Mouse (Mus musculus): ENCODE results near the gene Olfr455.

Gene Olfr455

DNA sequence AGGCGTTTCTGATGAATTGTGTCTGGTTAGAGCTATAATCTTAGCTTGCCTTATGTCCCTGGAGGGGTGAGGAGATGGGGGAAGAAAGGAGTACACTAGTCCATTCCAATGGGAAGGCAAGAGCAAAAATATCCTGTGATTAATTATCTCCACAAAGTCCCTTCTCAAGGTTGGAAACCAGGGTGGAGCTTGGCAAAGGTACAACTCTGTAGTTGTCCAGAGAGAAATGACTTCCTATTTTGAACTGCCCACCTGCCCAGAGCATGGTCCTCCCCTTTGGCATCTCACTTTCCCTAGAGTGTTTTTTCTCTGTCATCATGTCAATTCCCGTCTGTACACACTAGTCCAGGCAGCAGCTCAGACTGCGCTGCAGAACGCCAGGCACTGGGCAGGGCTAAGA lies at the start of gene Olfr455:
Olfr455 (minus strand) TSS at position 127 of the 400 bp plus-strand sequence.
- peak in 1 of 2 experiments; percentile 3 for DNase-seq

DNA sequence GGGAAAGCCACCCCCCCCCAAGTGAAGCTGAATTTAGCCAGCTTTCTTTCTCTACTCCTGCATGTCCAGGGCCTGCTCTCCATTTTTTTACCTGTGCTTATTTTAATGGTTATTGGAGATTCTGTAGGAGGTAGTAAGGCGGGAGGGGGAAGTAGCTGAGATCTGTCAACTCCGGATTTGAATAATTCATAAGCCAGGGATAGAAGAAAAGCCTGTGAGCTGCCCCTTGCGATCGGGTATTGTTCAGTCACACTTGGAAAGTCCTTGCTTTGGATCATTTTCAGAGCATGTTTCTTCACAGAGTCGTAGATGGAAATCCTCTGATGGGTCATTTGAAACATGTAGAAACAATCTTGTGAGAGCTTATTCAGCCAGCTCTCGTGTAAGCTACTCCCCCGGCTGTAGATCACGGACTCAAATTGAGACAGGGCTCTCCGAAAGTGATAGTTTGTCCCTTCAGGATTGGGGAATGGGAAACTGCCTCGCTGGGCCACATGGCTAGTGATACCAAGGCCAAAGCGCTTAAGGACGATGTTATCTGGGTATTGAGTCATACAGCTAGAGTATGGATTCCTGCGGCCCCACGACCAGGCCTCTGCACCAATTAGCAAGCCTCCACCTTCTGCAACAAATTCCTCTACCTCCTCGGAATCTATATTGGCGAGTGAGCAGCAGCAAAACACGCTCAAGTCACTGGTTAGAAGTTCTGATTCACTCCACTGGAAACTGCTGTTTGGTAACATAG lies 45.9 kb upstream of the Olfr455 start:
- DNase-seq: no peak

DNA sequence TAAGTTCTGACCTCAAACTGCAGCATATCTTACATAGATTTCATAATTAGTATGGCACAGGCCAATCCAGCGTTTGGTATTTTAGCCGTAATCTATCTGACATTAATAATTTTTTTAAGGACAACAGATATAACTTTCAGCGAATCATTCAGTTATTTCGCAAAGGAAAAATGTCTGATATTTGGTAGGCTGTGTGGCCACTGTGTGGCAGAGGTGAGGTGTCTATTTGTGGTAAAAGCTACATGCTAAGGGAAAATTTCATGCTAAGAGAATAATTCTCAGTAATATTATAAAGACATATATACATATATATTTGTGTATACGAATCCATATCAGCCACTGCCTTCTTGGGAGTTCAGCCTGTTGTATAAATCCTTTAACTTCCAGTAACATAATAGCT lies 39.2 kb upstream of the Olfr455 start:
- no peak for DNase-seq

DNA sequence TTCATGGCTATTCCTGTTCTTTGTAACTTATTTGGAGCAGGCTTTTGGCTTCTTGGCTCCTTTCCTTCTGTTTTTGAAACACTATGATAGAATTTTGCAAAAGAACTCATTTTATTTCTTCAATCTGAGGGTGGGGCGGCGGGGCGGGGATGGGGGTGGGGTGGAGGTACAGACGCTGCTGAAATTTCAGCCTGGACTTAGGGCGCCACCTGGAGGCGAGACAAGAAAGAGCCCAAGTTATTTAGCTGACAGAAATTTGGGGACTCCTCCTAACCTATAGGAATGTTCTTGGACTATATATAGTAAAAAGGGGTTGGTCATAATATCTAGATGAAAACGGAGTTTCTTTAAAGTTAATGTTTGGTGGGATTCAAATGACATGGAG lies 36.1 kb upstream of the Olfr455 start:
- DNase-seq: peak; percentile 80 to 83

DNA sequence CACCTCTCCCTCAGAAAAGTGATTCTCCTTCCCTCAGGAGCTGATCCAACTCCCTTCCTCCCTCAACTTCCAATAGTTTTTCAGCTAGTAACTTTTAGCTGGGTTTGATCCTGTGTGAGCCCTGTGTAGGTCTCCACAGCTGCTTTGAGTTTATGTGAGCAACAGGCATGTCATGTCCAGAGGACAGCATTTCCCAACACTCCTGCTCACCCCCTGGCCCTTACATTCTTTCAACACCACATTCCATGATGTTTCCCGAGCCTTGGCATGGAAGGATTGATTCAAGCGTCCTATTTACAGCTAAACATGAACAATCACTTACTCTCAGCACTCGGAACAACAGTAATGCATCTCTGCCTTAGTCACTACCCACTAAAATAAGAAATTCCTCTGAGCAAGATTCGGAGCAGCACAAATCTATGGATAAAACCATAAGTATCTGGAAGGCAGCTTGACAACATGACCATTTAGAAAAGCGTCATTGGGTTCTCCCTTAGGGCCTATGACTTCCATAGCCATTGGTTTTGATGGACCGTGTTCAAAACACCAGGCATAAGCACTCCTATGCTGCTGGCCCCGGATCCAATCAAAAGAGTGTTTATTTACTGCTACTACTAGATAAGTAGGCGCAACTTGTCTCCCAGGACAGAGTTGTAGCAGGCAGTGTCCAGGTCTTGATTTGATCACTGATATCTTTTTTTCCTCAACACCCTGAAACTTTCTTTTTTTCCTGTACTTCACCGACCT lies 35.5 kb upstream of the Olfr455 start:
- no peak for DNase-seq

DNA sequence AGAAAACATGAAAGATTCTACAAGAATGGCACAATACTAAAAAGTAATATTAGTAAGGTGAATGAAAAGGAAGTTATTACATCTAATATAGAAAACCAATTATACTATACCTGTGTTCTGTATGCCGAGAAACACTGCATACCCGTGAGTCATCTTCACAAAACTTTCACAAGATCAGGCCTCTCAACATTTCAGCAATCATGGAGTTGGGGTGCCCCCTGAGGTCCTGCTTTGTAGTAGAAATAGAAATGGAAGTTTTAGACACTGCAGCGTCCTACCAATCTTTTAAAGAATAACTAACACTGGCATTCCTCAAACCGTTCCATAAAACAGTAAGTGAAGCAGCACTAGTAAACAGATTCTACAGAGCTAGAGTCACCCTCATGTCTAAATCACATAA lies 31.3 kb upstream of the Olfr455 start:
- DNase-seq: no peak

DNA sequence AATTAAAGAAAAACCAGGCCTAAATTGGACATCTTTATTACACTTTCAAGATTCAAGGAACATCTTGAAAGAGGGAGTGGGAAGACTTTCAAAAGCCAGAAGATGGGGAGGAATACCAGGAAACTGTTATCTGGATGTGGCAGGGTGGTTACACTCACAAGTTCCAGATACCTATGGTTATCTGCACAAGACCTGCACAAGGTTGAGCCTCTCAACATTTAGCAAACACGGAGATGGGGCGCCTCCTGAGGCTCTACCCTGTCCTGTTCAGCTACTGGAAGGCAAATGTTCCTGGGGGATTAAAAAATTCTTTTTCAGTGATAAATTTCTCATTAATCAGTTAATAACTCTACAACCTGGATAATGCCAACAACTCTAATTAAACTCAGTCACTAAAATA lies 30.0 kb upstream of the Olfr455 start:
- no peak for DNase-seq

DNA sequence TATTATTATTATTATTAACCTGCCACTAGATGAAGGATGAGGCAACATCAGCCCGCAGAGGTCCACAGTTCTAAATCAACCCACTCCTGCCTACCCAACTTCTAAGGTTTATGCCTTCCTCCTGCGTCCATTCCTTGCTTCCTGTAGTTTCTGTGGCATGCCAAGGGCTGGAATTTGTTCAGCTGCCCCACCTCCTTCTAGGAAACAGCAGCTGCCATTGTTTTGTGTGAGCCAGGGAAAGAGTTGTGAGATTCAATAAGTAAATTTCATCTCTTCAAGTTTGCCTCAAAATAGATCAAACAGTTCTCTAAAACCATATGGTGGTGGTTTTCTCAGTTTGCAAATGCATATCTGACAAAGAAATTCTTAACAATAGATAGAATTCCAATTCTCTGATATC lies 20.8 kb upstream of the Olfr455 start:
- no peak for DNase-seq

DNA sequence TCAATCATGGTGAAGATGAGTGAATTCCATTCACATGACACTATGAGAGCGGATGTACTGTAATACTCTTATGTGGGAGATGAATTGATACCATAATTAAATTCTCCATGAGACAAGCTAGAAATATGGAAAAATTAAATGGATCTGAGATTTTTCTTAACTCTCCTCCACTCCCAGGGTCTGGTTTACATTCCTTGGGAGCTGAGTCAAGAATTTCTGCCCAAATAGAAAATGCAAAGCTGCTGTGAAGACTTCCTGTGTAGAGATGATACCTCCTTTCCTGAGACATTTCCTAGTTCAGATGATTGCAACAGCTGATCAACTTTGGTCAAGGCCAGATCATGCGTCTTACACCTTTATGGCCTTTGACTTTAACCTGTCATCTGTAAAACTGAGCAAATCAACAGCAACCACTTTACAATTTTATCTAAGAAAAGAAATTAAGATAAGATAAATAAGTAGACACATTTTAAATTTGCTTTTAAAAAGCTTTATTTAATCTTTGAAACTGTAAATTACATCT lies 18.8 kb upstream of the Olfr455 start:
- no peak for DNase-seq

DNA sequence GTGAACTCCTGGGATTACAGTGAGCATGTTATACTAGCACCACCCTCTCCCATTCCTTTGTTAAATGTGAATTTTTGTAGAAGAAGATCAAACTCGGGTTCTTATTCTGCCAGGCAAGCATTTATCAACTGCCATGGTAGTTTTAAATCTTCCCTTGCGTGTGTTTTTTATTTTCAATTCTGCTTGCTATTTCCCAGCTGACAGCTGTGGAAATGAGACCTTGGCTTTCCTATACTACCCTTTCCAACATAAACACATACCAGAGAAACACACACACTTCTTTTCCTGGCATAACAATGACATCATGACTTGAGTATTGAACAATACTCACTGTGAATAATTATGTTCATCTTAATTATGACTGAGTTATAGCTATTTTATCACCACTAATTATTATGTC lies 14.9 kb upstream of the Olfr455 start:
- DNase-seq: no peak

DNA sequence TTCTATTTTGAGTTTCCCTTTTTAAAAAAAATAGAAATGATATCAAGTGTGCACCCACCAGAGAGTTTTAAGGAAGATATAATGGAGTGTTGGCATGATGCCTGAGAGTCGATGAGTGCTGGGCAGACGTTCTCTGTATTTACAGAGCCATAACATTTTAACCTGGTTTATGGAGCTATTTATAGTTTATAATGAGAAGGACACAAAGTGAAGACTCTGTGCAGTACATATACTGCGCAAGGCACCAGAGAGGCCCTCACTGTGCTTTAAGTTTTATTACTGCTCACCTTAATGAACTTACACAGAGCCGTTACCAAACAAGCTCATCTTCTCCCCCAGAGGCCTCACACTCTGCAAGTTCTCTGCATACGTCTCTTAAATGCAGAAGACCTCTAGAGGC lies 13.5 kb upstream of the Olfr455 start:
- no peak for DNase-seq

DNA sequence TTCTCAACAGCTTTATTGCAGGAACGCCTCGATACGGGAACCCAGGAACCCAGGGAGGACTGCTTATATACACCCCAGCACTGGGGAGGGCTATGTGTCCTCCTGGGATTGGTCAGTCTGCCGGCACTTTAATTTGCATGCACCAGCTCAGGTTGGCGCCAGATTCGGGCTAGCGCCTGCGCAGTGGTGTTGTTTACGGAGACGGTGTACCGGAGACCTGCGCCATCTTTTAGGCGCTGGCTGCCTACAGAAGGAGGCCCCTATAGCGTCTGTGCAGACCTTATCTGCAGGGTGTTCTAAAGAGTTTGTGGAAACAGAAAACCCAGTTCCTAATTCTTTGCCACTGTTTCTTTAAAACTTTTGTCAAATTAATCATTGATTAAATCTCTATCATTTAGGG lies 11.3 kb upstream of the Olfr455 start:
- DNase-seq: no peak

DNA sequence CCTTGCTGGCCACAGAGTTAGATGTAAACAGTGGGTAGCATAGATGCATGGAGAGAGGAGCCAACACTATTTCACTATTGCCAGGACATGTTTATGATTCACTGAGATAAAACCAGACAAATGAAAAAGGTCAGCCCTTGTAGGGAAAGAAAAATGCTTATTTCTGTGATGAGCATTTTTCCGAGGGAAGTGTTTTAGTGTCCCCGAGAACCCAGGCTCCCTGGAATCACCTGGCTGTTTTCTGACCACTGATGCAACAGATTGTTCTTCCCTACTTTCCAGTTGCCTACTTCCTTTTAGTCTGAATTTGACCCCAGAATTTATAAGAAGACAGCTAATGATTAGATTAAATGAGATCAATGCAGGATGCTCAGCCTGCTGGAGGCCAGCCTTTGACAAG lies 1.2 kb downstream of the Olfr455 start:
- no peak for DNase-seq

DNA sequence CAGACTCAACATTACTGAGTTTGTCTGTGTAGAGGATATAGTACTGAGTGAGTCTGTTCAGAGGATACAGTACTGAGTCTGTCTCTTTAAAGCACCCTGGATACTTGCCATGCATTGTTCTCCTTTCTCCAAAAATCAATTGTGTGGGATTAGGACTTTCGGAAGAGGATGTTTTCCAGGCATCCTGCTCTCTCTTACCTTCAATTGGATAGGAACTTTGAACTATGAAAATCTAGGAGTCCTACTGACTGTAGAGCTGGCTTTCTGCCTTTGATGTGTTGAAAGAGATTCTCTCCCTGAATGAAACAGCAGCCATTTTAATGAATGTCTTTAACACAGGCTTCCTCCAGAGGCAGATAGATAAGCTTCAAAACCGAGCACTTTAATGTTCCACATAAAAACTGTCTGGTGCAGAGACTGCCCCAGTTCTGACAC lies 1.9 kb downstream of the Olfr455 start:
- no peak for DNase-seq

DNA sequence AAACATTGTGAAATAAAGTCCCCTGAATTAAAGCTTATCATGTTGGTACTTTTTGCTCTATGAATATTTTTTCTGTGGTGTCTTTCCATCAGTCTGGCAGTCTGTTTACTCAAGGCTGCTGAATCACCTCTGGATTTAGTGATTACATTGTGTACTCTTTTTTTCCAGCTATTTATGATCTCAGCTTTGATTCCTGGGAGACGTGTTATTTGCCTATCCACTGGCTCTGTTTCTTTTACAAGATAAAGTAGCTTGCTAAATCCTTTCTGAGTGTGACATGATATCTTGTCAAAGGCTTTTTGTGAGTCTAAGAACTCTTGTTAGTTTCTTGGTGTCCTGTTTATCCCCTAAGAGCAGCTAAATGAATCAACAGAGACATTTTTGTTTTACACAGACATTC lies 2.5 kb downstream of the Olfr455 start:
- DNase-seq: no peak

DNA sequence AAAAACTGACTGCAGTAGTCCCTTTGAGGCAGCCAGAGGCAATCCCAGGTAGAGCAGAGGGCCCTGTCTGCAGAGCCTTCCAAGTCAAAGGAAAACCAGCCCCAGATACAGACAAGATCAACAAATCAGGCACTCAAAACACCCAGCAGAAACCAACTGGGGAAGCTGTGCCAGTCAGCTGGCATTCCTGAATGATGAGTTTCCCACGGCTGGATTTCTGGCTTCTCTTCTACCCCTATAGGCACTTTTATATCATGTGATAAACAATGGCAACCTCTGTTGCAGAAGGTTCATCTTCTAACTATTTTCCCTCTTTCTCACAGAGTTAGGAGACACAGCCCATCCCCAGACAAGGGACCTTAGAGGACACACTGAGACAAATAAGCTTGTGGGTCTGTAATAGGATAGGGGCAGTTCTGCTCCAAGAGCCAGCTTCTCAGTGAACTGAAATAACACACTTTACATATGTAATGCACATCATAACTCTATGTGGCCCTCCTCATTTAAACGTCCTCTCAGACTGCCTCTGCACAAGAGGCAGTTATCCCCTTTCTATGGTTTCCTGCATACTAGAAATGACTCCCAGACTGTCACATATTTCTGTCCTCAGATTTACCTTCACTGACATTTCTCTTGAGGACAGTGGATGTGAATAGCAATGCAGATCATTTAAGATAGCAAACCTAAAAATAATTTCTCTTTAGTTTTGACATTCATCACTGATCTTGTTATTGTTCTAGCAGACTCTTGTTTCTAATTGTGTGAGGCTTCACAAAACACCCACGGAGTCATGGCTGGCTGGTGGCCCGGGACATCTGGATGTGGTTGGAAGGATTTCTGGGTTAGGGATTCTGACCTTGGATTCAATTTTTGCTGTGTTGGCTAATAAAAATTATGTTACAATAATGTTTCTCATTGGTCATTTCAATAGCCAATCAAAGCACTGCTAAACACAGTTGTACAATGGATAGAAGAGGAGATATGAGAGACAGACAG lies 5.1 kb downstream of the Olfr455 start:
- DNase-seq: peak; percentile 44 to 58

DNA sequence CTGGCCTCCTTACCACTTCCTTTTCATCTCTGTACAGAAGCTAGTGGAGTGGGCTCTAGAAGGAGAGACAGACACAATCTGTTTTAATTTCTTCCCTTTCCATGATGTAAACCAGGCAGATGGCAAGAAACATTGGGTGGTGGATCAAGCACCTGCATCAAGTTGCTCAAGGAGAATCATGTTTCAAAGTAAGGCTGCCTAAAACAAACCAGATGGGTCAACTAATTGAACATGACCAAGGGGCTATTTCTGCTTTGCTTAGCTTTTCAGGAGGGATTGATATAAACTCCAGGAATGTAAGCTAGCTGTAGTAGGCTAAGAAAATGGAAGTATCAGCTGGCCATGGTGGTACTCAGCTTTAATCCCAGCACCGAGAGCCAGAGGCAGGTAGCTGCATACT lies 6.7 kb downstream of the Olfr455 start:
- DNase-seq: no peak

DNA sequence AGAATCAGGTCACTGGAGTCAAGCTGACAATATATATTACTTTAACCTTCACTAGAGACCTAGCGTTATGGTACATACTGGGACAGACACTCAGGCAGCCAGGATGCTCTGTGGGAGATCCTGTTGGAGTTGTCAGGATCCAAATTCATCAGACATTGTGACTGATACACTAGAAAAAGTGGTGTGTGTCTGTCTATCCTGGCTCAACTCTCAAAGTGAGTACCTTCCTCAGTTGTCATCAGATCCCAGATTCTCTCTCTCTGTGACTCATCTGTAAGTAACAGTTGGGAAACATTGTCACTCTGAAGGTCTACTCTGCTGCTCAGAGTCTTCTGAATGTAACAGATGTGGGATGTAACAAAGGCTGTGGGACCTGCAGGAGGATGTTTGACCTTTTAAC lies 7.7 kb downstream of the Olfr455 start:
- DNase-seq: no peak

DNA sequence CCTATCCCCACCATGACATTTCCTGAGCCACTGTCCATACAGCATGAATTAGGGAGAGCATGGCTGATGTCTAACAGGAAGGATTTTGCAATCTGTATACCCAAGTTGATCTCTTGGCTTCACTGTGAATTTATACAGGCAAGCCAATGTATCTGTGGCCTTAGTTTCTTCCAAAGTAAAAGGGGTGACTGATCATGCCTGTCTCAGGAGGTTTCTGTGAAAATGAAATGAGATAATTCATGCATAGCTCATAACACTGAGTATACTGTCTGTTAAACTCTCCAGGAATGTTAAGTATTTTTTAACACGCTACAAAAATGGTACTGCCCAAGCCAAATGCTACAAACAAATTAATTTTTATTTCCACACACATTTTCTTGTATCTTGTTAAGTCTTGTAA lies 33.9 kb downstream of the Olfr455 start:
- no peak for DNase-seq

DNA sequence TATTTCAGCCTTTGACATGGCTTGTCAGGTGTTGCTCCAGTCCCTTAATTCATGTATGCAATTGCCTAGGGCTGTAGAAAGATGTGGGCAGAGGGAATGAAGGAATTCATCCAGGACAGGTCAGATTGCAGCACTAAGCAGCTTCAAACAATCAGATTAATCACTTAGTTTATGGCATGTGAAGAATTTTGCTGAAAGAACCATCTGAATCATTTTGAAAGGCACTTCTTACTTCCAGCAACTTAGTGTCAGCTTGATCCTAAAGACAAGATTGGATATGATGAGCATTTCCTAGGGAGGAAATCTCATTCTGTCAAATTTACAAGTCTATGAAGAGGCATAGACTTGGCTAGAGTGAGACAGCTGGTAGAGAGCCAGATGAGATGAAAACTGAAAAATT lies 38.1 kb downstream of the Olfr455 start:
- no peak for DNase-seq

DNA sequence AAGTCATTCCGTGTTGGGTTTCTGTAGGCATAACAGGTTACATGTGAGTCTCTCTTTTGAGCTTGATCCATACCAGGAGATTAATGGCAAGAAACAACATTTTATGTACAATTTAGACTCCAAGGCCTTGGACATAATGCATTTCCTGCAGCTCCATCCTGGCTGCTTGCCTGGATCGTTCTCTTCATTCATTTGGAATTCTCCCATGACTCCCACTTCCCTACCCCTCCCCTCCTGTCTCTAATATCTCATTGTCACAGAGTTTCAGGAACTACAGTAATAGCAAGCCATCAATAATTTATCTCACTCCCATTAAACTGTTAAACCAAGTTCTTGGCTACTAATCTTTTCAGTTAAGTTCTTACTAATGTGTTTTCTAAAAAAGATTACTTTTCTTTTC lies 43.9 kb downstream of the Olfr455 start:
- peak; percentile 76 to 79 for DNase-seq

DNA sequence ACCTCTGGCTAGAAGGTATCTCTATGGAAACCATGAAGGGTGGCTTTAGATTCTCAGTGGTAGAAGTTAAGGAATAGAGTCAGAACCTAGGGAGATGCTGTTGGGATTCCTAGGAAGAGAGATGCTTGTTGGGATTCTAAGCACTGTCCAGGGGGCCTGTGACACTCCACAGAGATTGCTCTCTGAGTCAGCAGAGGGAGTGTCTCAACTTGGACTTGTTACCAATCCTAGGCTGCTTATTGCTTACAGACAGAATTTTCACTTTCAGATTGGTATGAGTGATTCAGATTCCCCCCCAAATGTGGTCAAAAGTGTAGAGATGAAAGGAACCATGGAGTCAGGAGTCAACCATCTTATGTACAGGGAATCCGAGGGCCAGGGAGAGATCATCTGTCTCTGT lies 57.7 kb downstream of the Olfr455 start:
- no peak for DNase-seq

DNA sequence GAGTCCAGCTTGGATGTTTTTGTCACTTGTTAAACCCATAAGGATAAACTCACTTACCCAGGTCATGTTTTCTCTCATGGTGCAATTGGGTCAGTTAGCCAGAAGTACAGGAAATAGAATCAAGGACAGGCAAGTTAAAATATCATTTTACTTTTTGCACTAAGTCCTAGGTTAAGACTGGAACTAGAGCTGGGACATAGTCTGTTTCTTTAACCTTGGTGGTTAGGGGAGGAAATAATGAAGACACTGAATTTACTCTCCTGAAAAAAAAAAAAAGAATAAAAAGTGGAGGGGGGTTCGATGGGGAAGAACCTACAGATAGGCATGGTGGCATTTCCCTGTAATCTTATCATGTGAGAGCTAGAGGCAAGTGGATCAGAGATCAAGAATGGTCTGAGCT lies 60.3 kb downstream of the Olfr455 start, which contains the start of gene Olfr456:
Olfr456 (minus strand) TSS at position 101 of the 400 bp plus-strand sequence.
- DNase-seq: no peak

Measured in kidney, postnatal 4 days (tissue).